Mouse (Mus musculus) kidney, postnatal 14 days (tissue): Measurements from ENCODE around the gene Cdca5.

Experiments
- DNase-seq: peaks from one replicate; pipeline ENCODE4 v3.0.0; 2022; ENCODE audit warnings: mixed read lengths

The Cdca5 gene

GRCm38 (mm10) chr19:6061641-6062302 lies 23.0 kb upstream of the Cdca5 start:
- DNase-seq = peak; percentile 65

- no peak for DNase-seq
These were observed 22.4 kb upstream of the Cdca5 start for GRCm38 (mm10) chr19:6062418-6062817.

- no peak for DNase-seq
These were observed 21.7 kb upstream of the Cdca5 start for GRCm38 (mm10) chr19:6063081-6063480.

GRCm38 (mm10) chr19:6066571-6066970 lies 18.2 kb upstream of the Cdca5 start:
- no peak for DNase-seq

GRCm38 (mm10) chr19:6067011-6067723 lies 17.6 kb upstream of the Cdca5 start:
- DNase-seq = peak; percentile 84

GRCm38 (mm10) chr19:6067724-6068415 lies 16.9 kb upstream of the Cdca5 start, which contains the start of gene Tm7sf2:
Gene Tm7sf2, minus strand, starts transcription at chr19:6068373.
- peak; percentile 95 for DNase-seq

- no peak for DNase-seq
These were observed 15.8 kb upstream of the Cdca5 start for GRCm38 (mm10) chr19:6068951-6069350.

GRCm38 (mm10) chr19:6069851-6070250 lies 14.9 kb upstream of the Cdca5 start:
- no peak for DNase-seq

- no peak for DNase-seq
These were observed 14.1 kb upstream of the Cdca5 start for GRCm38 (mm10) chr19:6070571-6071250.

GRCm38 (mm10) chr19:6071261-6071660 lies 13.5 kb upstream of the Cdca5 start:
- DNase-seq = no peak

GRCm38 (mm10) chr19:6073889-6074288 lies 10.9 kb upstream of the Cdca5 start:
- no peak for DNase-seq

GRCm38 (mm10) chr19:6076564-6077393 lies 8.0 kb upstream of the Cdca5 start, which contains the start of gene Vps51:
Gene Vps51, minus strand, starts transcription at chr19:6077231.
- peak; percentile 92 for DNase-seq

GRCm38 (mm10) chr19:6079983-6080480 lies 4.8 kb upstream of the Cdca5 start, which contains the start of gene Tmem262:
Gene Tmem262, plus strand, starts transcription at chr19:6080033.
- DNase-seq = no peak

GRCm38 (mm10) chr19:6082156-6082555 lies 2.6 kb upstream of the Cdca5 start, which contains the start of gene Gm28374:
Gene Gm28374, minus strand, starts transcription at chr19:6082256.
- DNase-seq = no peak

GRCm38 (mm10) chr19:6085417-6085879 lies 665 bp downstream of the Cdca5 start:
- DNase-seq = peak; percentile 70

GRCm38 (mm10) chr19:6088841-6089240 lies 4.1 kb downstream of the Cdca5 start:
- no peak for DNase-seq

- no peak for DNase-seq
These were observed 9.3 kb downstream of the Cdca5 start, which contains the start of gene AC131692.1 for GRCm38 (mm10) chr19:6094119-6094518. Gene AC131692.1, plus strand, starts transcription at chr19:6094419.

GRCm38 (mm10) chr19:6097847-6098246 lies 13.1 kb downstream of the Cdca5 start:
- DNase-seq = peak; percentile 47

- DNase-seq = no peak
These were observed 16.4 kb downstream of the Cdca5 start for GRCm38 (mm10) chr19:6101186-6101585.

GRCm38 (mm10) chr19:6102169-6102853 lies 17.5 kb downstream of the Cdca5 start:
- no peak for DNase-seq

GRCm38 (mm10) chr19:6104476-6104875 lies 19.7 kb downstream of the Cdca5 start:
- DNase-seq = no peak
